Mouse (Mus musculus): ENCODE results near the gene Lmna. TPM values are rescaled to one million over a fixed set of nuclear protein-coding genes. Genes with fewer than 3 reads are reported as not detected.

Lmna gene
- total and polyA plus RNA-seq, 3 experiments: 128 to 388 (median 302) TPM

DNA sequence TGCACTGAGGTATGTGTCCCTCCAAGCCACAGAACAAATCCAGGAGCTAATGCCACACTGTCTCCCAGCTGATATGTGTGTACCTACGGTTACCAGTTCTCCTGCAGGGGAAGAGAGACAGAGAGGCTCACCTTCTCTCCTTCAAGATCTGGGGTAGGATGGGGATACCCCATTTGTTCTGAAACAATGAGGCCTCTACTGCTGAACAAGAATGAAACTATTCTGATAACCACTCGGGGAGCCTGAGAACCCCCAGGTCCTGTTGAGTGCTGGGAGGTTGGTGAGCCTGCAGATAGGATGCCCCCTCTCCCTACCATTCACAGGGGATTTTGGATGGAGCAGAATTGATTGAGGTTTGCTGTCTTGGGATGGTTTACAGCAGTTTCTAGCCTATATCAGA is 10.3 kb upstream of the Lmna start:
- Histone ChIP-seq H3K4me3 (ENCODE audit: control insufficient read depth in 1 of 2, insufficient read depth in 1 of 2, low read depth in 2 of 2, low read length in 2 of 2) (no peak overlapping the region), H3K27ac (ENCODE audit: control insufficient read depth, low read depth, low read length) (no peak overlapping the region), H3K9ac (ENCODE audit: control insufficient read depth, low read depth, low read length, poor library complexity, severe bottlenecking) (no peak overlapping the region), H3K9me3 (replicated peaks; ENCODE audit: insufficient read depth, low read length) (no peaks in the 10 kb centered on the region), H3K27me3 (ENCODE audit: control insufficient read depth in 1 of 2, insufficient read depth in 2 of 2, low read length in 2 of 2) (no peaks in the 10 kb centered on the region), H3K36me3 (ENCODE audit: control insufficient read depth in 1 of 2, insufficient read depth in 2 of 2, low read length in 2 of 2) (no peaks in the 10 kb centered on the region), H3K4me1 (ENCODE audit: control insufficient read depth in 1 of 2, insufficient read depth in 2 of 2, low read length in 2 of 2) (0 out of 4 replicates have a peak, but pooled peaks cover 0 to 3% of the 10 kb centered on the region in 2 experiments), H3K79me2 (ENCODE audit: control insufficient read depth, insufficient read depth, low read length, poor library complexity) (no peaks in the 10 kb centered on the region)
- no peak for TF ChIP-seq EP300 (IDR thresholded peaks at IDR 0.05; ENCODE audit: low read depth in 1 of 2, low read length in 2 of 2)
- TF ChIP-seq MYB (IDR thresholded peaks at IDR 0.05; ENCODE audit: low read depth, low read length): no peak
- no peak for TF ChIP-seq MYC (IDR thresholded peaks at IDR 0.05; ENCODE audit: low read depth, low read length)
- no peak for TF ChIP-seq RCOR1 (IDR thresholded peaks at IDR 0.05; ENCODE audit: low read depth, low read length)
- TF ChIP-seq CHD1 (IDR thresholded peaks at IDR 0.05; ENCODE audit: low read depth, low read length): no peak
- TF ChIP-seq POLR2AphosphoS2 (IDR thresholded peaks at IDR 0.05; ENCODE audit: low read length): no peak
- TF ChIP-seq POLR2AphosphoS5 (IDR thresholded peaks at IDR 0.05; ENCODE audit: borderline replicate concordance, low read depth, low read length): no peak
- no peak for TF ChIP-seq ZNF384 (IDR thresholded peaks at IDR 0.05; ENCODE audit: low read depth, low read length)
- no peak for DNase-seq (ENCODE audit: low read depth, low spot score)

DNA sequence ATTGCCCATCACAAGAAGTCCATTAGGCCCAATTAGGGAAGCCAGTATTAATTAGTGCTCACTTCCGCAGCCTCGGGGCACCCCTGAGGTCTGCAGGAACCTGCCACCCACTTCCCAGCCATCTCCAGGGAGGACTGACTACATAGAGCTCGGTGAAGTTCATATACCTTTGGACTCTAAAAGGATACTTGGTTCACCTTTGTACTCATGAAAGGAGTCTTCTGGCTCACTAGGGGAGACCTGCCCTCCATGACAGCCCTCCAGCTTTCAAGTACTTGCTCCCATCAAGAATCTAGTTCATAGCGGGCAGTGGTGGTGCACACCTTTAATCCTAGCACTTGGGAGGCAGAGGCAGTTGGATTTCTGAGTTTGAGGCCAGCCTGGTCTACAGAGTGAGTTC is 8.7 kb upstream of the Lmna start:
- no peaks in the 10 kb centered on the region for H3K79me2 ChIP-seq (ENCODE audit: control insufficient read depth, insufficient read depth, low read length, poor library complexity)
- H3K9ac ChIP-seq (ENCODE audit: control insufficient read depth, low read depth, low read length, poor library complexity, severe bottlenecking): no peak overlapping the region
- H3K9me3 ChIP-seq (replicated peaks; ENCODE audit: insufficient read depth, low read length): no peaks in the 10 kb centered on the region
- H3K27me3 ChIP-seq (ENCODE audit: control insufficient read depth in 1 of 2, insufficient read depth in 2 of 2, low read length in 2 of 2): no peaks in the 10 kb centered on the region
- H3K4me1 ChIP-seq (ENCODE audit: control insufficient read depth in 1 of 2, insufficient read depth in 2 of 2, low read length in 2 of 2): peaks cover 6 to 19% of the 10 kb centered on the region in 2 experiments; a peak in 3 of 4 replicates
- H3K4me3 ChIP-seq (ENCODE audit: control insufficient read depth in 1 of 2, insufficient read depth in 1 of 2, low read depth in 2 of 2, low read length in 2 of 2): no peak overlapping the region
- DNase-seq (ENCODE audit: low read depth, low spot score): no peak
- TF ChIP-seq GATA1 (IDR thresholded peaks at IDR 0.05; ENCODE audit: low read depth, low read length) (no peak), USF2 (IDR thresholded peaks at IDR 0.05; ENCODE audit: borderline replicate concordance in 1 of 2, insufficient read depth in 1 of 2, low read depth in 1 of 2, low read length in 2 of 2) (no peak), JUND (IDR thresholded peaks at IDR 0.05; ENCODE audit: low read depth, low read length) (no peak), SMC3 (IDR thresholded peaks at IDR 0.05; ENCODE audit: low read depth, low read length) (no peak), MEF2A (IDR thresholded peaks at IDR 0.05; ENCODE audit: extremely low read depth, insufficient replicate concordance, low read depth, low read length, poor library complexity, severe bottlenecking) (no peak), CHD2 (IDR thresholded peaks at IDR 0.05; ENCODE audit: low read length) (no peak), ZC3H11A (IDR thresholded peaks at IDR 0.05; ENCODE audit: low read depth, low read length) (no peak), RCOR1 (IDR thresholded peaks at IDR 0.05; ENCODE audit: low read depth, low read length) (no peak), RAD21 (IDR thresholded peaks at IDR 0.05; ENCODE audit: low read depth, low read length) (no peak), CTCF (IDR thresholded peaks at IDR 0.05 in 2 of 3, conservative IDR thresholded peaks at IDR 0.05 in 1 of 3; ENCODE audit: control insufficient read depth in 1 of 3, insufficient read depth in 1 of 3, low read depth in 2 of 3, low read length in 3 of 3, poor library complexity in 1 of 3, severe bottlenecking in 1 of 3) (no peak), POLR2AphosphoS2 (IDR thresholded peaks at IDR 0.05; ENCODE audit: low read length) (no peak), TBP (IDR thresholded peaks at IDR 0.05; ENCODE audit: low read depth, low read length) (no peak), MYB (IDR thresholded peaks at IDR 0.05; ENCODE audit: low read depth, low read length) (no peak), UBTF (IDR thresholded peaks at IDR 0.05; ENCODE audit: borderline replicate concordance, insufficient read depth, low read depth, low read length) (no peak), ZNF384 (IDR thresholded peaks at IDR 0.05; ENCODE audit: low read depth, low read length) (no peak), BHLHE40 (IDR thresholded peaks at IDR 0.05; ENCODE audit: borderline replicate concordance, low read depth, low read length) (no peak)
- no peak overlapping the region for H3K27ac ChIP-seq (ENCODE audit: control insufficient read depth, low read depth, low read length)
- H3K36me3 ChIP-seq (ENCODE audit: control insufficient read depth in 1 of 2, insufficient read depth in 2 of 2, low read length in 2 of 2): peaks cover 0 to 13% of the 10 kb centered on the region in 2 experiments; a peak in 2 of 4 replicates

Measured in MEL (cell line).